Mouse (Mus musculus): Measurements from ENCODE around the gene Gpc5.

Gpc5 gene

DNA sequence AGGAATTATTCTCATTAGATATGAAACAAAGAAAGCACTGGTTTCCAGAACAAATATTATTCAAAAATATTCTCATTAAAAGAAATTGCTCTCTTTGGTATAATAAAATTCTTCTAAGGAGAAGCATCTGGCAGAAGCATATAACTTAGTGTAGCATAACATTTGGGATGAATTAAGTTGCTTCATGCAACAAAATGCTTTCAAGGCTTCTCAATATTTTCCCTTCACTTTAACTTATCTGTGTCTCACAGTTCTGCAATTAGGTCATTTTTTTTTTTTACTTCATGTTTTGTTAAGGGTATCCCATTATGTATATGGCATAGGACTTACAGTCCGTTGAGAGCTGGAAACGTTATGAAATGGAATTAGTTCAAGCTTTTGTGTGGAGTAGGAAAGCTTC is 250.6 kb downstream of the Gpc5 start:
- no peak for DNase-seq (ENCODE audit: low read depth in 2 of 2, low spot score in 2 of 2)

DNA sequence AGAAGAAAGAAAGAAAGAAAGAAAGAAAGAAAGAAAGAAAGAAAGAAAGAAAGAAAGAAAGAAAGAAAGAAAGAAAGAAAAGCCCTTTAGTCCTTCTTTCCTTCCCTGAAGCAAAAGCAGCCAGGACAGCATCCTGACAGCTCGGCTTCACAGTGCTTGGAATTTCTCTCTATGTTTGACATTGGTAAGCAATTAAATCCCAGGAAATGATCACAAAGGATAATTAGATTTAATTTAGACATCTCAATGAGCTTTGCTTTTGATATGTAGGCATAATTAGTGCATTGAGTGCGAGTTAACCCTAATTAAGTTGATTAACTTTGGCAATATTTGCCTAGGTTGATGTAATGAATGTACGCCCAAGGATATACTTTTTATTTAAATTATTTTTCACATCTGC is 257.4 kb downstream of the Gpc5 start:
- DNase-seq (ENCODE audit: low read depth in 2 of 2, low spot score in 2 of 2), result no peak

DNA sequence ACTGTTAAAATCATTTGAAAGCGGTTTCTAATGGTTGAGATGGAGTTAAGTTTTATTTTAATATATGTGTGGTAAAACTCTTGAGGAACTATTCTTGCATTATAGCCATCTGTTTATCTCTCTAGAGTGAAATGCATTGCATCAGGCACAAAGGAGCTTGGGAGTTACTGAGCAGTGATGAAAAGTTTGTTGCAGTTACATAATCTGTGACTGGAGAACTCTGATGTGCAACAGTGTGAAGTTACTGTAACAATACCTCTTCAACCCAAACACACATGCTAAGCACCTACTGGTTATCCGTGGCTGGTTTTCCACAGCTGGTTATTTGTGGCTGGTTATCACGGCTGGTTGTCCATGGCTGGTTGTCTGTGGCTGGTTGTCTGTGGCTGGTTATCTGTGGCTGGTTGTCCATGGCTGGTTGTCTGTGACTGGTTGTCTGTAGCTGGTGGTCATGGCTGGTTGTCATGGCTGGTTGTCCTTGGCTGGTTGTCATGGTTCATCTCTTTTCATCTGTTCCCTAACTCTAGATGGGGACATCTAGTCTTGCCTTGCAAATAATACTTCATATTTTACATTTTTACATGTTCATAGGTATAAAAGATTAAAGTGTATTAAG is 273.4 kb downstream of the Gpc5 start:
- no peak for DNase-seq (ENCODE audit: low read depth in 2 of 2, low spot score in 2 of 2)

DNA sequence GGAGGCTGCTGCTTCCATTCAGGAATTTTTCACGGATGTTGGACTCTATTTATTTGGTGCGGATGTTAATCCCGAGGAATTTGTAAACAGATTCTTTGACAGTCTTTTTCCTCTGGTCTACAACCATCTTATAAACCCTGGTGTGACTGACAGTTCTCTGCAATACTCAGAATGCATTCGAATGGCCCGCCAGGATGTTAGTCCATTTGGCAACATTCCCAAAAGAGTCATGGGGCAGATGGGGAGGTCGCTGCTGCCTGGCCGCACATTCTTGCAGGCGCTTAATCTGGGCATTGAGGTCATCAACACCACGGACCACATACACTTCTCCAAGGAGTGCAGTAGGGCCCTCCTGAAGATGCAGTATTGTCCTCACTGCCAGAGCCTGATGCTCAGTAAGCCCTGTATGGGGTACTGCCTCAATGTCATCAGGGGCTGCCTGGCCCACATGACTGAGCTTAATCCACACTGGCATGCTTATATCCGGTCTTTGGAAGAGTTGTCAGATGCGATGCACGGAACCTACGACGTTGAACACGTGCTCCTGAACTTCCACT is 277.7 kb downstream of the Gpc5 start:
- DNase-seq (ENCODE audit: low read depth in 2 of 2, low spot score in 2 of 2), result no peak

DNA sequence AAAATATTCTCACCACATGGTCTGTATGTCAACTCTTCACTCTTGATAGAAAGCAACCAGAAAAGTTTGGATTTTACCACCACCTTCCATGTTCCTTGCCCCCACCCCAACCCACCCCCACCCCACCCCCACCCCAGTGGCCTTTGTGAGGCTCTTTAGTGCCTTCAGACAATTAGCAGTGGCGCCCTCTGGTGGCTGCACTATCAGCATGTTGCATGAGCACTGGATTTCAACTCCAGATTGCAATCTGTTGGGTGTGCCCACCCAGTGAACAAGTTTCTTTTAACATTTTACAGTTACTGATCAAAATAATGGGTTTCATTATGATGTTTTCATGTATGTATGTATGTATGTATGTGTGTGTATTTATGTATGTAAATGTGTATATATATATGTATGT is 279.1 kb downstream of the Gpc5 start:
- DNase-seq (ENCODE audit: low read depth in 2 of 2, low spot score in 2 of 2), result no peak

DNA sequence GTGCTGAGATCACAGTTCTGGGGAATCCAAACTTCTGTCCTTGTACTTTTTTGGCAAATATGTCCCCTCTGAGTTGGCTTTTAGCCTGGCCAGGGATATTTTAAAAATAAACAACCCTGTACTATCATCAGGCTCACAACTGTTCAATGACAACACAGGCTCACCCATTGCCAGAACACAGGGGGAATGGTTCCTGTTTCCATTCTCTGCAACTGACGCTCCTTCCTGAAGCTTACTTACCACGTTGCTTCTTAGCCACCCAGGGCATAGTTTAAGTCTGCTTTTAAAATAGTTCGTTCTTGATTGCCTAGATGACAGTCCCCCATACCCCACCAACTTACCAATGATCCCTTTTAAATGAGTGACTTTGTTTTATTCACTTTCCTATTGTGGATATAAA is 299.8 kb downstream of the Gpc5 start:
- DNase-seq (ENCODE audit: low read depth in 2 of 2, low spot score in 2 of 2), result no peak

DNA sequence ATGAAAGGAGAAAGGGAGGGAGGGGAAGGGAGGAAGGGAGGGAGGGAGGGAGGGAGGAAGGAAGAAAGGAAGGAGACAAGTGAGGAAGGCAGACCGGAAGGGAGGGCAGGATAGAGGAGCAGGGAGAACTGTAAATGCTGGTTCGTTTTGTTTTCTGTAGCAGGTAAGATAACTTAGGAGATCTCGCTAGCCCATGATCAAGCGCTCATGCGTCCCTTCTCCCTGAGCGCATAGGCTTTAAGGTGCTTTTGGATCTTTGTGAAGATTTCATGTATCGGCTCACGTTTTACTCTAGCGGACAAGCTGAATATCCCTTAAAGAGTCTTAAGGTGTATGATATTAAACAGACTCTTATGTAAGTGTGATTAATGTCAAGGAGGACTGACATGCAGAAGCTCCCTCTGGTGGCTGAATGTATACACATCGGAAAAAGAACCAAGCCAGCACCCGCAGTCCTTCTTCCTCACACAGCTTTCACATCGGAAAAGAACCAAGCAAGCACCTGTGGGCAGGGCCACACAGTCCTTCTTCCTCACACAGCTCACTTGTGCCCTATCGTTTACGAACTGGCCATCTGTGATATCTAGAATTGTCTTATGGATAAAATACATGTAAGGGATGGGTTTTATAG is 301.0 kb downstream of the Gpc5 start:
- DNase-seq (ENCODE audit: low read depth in 2 of 2, low spot score in 2 of 2), result no peak

DNA sequence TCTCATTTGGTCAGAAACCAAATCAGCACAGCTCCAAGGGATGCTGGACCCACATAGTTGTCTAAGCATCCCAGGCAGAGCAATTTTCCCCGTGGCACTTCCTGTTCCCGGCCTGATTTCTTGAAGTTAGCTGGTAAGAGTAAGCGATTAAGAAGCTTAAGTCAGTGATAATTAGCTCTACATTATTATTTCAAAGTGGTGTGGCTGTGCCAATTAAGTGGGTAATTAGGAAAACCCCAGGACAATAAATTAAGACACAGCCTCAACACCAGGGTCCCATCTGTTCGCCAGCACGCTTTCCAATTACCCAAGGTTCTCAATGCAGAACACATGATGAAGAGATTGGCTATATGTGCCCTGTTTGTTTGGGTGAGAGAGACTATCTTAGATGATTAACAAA is 314.6 kb downstream of the Gpc5 start:
- DNase-seq (ENCODE audit: low read depth in 2 of 2, low spot score in 2 of 2), result no peak

DNA sequence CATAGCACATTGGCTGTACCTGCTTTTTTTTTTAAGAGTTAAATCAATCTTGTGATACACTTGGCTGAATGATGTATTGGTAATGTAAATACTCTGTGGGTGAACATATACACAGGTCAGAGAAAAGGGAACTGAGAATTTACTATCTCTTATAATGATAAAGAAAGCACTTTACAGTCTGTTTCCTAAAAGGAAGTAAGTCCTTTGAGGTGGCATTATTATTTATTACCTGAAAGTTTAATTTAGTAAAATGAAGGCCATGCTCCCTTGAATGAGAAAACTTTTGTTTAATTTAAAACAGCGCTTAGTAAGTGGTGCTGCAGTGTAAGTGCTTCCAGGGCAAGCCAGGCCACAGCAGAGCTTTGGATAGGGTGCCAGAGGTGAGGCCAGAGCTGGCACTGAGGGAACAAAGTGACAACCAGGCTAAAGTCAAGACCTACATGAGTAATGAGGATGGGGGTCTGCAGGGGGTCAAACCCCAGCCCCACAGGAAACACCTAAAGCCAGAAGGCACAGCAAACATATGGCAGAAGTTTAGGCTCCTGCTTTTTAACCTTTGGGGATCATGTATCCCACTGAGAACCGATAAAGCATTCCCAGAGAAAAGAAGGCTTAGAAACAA is 315.4 kb downstream of the Gpc5 start:
- no peak for DNase-seq (ENCODE audit: low read depth in 2 of 2, low spot score in 2 of 2)

DNA sequence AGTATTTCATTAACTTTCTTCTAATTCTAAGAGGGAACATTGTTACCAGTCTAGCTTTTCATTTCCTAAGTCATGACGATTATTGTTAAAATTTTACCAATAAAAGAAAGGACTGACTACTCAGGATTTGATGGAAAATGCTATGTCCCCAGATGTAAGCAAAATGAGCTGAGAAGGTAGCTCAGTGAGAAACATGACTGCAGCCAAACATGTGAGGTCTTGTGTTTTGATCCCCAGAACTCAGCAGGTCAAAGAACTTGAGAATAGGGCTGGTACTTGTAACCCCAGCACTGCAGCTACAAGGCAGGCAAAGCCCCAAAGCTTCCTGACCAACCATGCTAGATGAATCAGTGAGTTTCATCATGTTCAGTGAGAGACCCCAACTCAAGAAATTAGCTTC is 318.9 kb downstream of the Gpc5 start:
- no peak for DNase-seq (ENCODE audit: low read depth in 2 of 2, low spot score in 2 of 2)

DNA sequence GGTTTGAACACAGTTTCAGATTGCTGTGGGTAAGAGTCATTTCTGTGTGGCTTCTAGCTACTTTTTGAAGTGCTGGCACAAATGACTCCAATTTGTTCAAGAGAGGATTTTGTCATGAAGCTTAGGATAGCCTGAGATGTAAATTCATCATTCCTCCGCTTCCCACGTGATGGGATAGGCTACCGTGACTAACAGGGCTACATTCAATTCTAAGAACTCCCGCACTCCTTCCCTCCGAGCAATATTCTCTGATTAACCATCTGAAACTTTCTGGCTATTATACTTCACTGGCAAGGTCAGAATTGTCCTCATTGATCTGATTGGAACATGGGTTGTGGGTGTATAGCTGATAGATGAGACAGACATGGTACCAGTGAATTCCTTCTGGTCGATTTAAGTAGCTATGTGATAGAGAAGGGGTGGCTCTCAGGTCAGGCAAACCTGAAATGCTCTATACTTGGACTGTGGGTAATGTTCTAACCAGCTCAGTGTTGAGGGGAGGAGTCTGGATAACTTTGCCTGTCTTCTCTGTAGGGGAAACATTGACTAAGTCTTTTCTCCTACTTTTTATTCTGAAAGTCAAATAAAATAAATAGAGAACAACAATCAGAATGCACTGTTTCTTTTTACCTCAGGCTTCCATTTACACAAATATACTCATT is 319.6 kb downstream of the Gpc5 start:
- no peak for DNase-seq (ENCODE audit: low read depth in 2 of 2, low spot score in 2 of 2)

DNA sequence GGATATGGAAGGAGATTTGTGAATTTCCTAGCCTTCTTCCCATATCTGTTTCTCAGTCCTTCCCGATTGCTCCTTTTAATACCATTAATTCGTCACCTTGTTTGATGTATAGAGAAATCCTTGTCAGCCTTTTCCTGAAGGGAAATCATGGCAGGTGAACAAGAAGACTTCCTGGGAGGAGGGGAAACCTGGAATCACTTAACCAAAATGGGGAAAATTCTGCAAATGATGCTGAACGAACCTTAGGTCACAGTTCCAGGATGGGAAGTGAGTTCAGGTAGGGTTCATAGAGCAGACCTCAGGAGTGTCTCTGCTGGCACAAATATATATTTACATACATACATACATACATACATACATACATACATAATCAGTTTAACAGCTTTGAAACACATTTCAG is 320.8 kb downstream of the Gpc5 start:
- DNase-seq (ENCODE audit: low read depth in 2 of 2, low spot score in 2 of 2), result no peak

DNA sequence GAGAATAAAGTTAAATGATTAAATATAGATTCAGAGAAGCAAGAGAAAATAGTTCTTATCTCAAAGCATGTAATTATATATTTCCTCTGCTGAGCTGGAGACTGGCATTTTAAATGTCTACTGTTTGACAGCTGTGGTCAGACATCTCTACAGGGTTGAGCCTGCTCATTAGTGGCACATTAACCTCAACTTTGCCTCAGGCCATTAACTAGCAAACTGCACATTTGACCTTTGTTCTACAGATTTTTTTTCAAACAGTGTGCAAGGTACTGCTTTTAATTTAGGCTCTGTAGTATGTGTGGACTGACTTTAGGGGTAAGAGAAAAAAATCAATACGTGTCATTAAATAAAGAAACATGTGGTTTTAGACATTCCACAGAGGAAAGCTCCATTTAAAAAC is 321.4 kb downstream of the Gpc5 start:
- no peak for DNase-seq (ENCODE audit: low read depth in 2 of 2, low spot score in 2 of 2)

DNA sequence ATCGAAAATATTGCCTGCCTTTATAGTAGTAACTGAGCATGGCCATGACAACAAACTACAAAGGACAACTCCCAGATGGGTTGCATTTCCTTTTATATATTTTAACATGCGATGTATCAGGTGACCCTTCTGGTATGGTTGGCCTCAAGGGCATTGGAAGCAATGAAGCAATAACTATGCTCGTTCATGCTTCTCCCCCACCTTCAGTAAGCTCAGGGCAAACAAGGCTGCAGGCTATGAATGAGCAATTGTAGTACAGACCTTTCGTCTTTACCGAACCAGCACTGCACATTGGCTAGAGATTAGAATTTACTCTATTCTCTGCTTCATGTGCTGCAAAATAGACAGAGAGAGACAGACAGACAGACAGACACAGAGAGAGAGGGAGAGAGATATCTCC is 322.5 kb downstream of the Gpc5 start:
- no peak for DNase-seq (ENCODE audit: low read depth in 2 of 2, low spot score in 2 of 2)

DNA sequence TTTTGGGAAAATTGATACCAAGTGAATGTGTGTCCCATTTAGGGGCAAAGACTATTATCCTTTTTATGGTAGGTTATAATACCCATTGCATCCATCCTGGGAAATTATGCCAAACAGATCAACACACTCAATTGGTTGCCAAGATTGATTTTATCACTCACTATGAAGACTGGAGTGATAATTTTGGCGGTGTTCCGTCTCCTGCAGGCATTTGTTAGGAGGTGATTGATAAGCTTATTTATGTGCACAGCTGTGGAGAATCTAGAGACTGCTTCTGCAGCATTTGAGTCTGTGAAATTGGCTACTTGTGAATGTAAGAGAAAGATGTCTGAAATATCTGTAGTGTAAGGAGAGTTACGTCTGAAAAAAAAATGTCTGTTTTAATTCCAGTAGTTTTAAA is 340.0 kb downstream of the Gpc5 start:
- DNase-seq (ENCODE audit: low read depth in 2 of 2, low spot score in 2 of 2), result no peak

DNA sequence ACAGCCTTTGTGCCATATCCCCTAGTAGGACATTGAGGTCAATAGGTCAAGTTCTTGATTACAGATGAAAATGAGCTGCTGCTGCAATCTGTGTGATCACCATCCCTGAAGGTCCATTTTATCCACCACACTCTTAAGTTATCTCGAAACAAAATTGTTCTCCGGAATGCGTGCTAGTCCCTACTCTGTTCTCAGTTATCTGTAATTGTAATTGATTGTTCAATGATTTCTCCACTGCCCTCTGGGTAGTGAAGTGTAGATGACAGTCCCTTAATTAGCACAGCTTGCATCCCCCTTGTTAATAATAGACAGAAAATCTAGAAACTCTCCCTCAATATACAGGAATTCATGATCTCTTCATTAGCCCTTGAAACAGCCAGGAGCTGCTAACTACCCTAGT is 340.4 kb downstream of the Gpc5 start:
- DNase-seq (ENCODE audit: low read depth in 2 of 2, low spot score in 2 of 2), result no peak

DNA sequence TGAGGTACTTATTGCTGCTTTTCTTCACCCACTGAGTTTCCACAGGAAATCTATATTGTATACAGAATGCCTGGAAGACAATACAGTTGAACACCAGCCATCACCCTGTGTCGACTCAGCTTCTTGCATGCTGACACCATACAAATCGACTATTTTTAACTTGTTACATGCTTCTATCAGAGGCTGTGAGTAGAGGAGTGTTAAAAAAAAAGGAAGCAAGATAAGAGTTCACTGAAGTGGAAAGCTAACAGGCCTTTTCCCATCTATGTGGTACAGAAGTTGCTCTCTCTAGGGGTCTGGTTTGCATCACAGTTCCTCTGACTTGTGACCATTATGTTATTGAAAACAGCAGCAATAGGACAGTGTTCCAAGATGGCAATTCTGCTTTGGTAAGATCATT is 344.6 kb downstream of the Gpc5 start:
- no peak for DNase-seq (ENCODE audit: low read depth in 2 of 2, low spot score in 2 of 2)

DNA sequence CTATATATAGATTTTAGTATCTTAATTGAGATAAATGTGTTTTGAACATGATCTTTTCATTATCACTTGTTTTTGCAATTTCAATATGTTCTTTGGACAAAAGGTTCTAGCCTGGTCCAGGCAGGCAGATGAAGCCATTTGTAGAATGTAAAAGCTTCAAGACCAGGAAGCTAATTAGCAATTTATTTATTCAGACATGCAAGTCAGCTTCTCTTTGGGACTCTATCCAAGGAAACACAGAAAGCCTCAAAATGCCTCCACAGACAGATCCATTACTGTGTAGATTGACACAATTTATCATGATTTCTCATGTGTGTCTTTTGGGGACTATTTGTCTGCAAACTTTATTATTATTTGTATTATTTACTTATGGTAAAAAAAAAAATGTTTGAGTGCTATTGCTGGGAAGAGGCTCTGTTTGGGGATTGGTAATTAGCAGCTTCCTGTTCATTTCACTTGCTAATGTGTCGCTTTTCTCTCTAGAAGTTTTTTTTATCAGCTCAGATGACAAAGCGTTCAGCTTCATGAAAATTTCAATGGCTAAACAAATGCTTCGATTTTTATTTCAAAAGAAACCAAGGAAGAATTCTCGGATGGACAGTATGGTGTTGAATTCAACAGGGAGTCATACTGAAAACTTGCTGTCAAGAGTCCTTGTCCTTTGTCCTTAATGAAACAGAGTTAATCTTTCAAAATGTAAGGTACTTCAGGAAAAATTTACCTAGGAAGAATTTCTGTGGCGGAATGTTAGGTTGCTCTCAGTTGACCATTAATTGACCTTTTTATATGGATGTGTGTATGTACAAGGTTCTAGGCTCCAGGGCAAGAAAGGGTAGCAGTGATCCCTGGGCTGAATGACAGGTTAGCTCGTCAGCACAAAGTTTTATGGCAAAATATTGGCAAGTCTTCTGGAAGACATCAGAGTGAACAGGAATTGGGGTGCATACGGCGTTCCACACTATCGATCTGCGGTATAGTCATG is 353.1 kb downstream of the Gpc5 start:
- DNase-seq (ENCODE audit: low read depth in 2 of 2, low spot score in 2 of 2), result no peak

DNA sequence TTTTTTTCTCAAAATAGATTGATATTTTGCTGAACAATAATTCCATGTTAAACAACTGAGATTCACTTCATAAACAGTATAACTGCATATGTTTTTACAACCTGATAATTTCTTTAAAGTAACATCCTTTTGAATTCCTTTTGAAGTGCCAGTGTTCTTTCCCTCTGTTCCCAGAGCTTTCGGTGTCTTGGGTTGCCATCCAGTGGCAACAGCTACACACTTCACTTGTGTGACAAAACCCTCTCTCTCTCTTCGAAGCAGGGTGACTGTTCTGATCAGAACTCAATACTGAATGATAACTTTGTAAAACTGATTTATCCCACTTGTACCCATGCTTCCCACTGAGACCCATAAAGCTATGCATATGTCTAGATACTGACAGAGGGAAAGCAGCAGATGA is 358.9 kb downstream of the Gpc5 start:
- DNase-seq (ENCODE audit: low read depth in 2 of 2, low spot score in 2 of 2), result no peak

DNA sequence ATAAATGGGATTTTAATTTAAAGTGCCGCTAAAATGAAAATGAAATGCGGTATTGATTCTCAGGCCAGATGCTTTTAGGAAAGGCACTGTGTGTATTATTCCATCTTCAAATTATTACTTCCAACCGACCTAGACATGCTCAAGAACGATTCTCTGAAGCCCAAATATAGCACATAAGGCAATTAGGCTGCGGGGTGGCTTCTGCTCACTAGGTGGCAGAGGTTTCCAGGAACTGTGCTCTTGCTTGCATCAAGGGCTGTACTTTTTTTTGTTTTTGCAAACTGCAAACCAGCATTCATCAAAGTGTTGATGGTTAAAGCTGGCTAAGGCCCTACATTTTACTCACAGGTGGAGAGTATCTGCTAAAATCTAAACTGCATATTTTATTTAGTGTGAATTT is 375.9 kb downstream of the Gpc5 start:
- no peak for DNase-seq (ENCODE audit: low read depth in 2 of 2, low spot score in 2 of 2)

DNA sequence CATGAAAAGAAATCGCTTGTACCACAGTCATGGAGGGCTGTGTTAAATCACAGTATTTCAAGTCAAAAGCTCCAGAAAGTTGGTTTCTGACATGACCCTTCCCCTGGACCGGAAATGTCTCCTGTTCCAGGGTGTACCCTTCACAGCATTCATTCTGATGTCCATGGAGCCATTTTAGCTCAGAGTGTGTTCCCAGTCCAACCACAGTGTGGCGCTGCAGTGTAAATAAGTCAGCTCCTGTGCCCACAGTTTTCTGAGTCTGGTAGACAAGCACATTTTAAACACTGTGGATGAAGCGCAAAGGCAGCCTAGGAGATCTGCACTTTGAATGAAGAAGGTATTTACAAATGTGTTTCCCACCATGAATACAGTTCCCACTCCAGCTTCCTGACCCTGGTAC is 383.2 kb downstream of the Gpc5 start:
- no peak for DNase-seq (ENCODE audit: low read depth in 2 of 2, low spot score in 2 of 2)
